Mouse (Mus musculus): ENCODE results near the gene Zbtb32. TPM values are rescaled to one million over a fixed set of nuclear protein-coding genes. Genes with fewer than 3 reads are reported as not detected.

Zbtb32 gene
- polyA plus RNA-seq, 1 experiment from 2014 or later, result 0.20 TPM

GRCm38 (mm10) chr7:30594510-30595024 is 4.1 kb downstream of the Zbtb32 start:
- Histone ChIP-seq H3K27ac (no peak overlapping the region), H3K4me1 (peaks cover 24% of the 10 kb centered on the region), H3K9me3 (no peaks in the 10 kb centered on the region), H3K27me3 (ENCODE audit: poor library complexity, severe bottlenecking) (no peaks in the 10 kb centered on the region), H3K4me3 (no peak overlapping the region), H3K36me3 (replicated peaks) (no peaks in the 10 kb centered on the region)
- DNase-seq (ENCODE audit: extremely low spot score, low spot score), result no peak
- 65% methylated on average over 4 of the region's 4 CpGs for WGBS

- Histone ChIP-seq H3K27me3 (ENCODE audit: poor library complexity, severe bottlenecking) (no peaks in the 10 kb centered on the region), H3K27ac (no peak overlapping the region), H3K4me3 (no peak overlapping the region), H3K4me1 (peaks cover 26% of the 10 kb centered on the region), H3K9me3 (no peaks in the 10 kb centered on the region), H3K36me3 (replicated peaks) (no peaks in the 10 kb centered on the region)
- no peak for DNase-seq (ENCODE audit: extremely low spot score, low spot score)
- WGBS, result 87% methylated on average over 10 of the region's 10 CpGs
Observed at GRCm38 (mm10) chr7:30593579-30594509, 4.9 kb downstream of the Zbtb32 start.

GRCm38 (mm10) chr7:30592772-30593423 is 5.8 kb downstream of the Zbtb32 start:
- DNase-seq (ENCODE audit: extremely low spot score, low spot score), result no peak
- Histone ChIP-seq H3K9me3 (no peaks in the 10 kb centered on the region), H3K27ac (no peak overlapping the region), H3K4me3 (no peak overlapping the region), H3K4me1 (peaks cover 26% of the 10 kb centered on the region), H3K36me3 (replicated peaks) (no peaks in the 10 kb centered on the region), H3K27me3 (ENCODE audit: poor library complexity, severe bottlenecking) (no peaks in the 10 kb centered on the region)
- 65% methylated on average over 5 of the region's 5 CpGs for WGBS

- DNase-seq (ENCODE audit: extremely low spot score, low spot score), result no peak
- Histone ChIP-seq H3K27me3 (ENCODE audit: poor library complexity, severe bottlenecking) (no peaks in the 10 kb centered on the region), H3K4me1 (peaks cover 38% of the 10 kb centered on the region), H3K36me3 (replicated peaks) (peaks cover 4% of the 10 kb centered on the region), H3K27ac (peak overlapping the region; percentile 9; the same call in 1 of the 2 replicates), H3K4me3 (no peak overlapping the region), H3K9me3 (no peaks in the 10 kb centered on the region)
- WGBS, result 37% methylated on average over 4 of the region's 4 CpGs
Observed at GRCm38 (mm10) chr7:30591605-30591951, 7.1 kb downstream of the Zbtb32 start.

GRCm38 (mm10) chr7:30590927-30591604 is 7.6 kb downstream of the Zbtb32 start:
- WGBS, result 80% methylated on average over 9 of the region's 9 CpGs
- Histone ChIP-seq H3K27me3 (ENCODE audit: poor library complexity, severe bottlenecking) (no peaks in the 10 kb centered on the region), H3K27ac (peak overlapping the region; percentile 9; the same call in 1 of the 2 replicates), H3K36me3 (replicated peaks) (peaks cover 9% of the 10 kb centered on the region), H3K4me3 (no peak overlapping the region), H3K9me3 (no peaks in the 10 kb centered on the region), H3K4me1 (peaks cover 40% of the 10 kb centered on the region)
- no peak for DNase-seq (ENCODE audit: extremely low spot score, low spot score)

GRCm38 (mm10) chr7:30589435-30590301 is 9.0 kb downstream of the Zbtb32 start:
- no peaks in the 10 kb centered on the region for H3K27me3 ChIP-seq (ENCODE audit: poor library complexity, severe bottlenecking)
- H3K4me1 ChIP-seq, result peaks cover 40% of the 10 kb centered on the region
- H3K27ac ChIP-seq, result peak overlapping the region; percentile 99
- peak; percentile 87 for DNase-seq (ENCODE audit: extremely low spot score, low spot score)
- 31% methylated on average over 40 of the region's 40 CpGs for WGBS
- no peaks in the 10 kb centered on the region for H3K9me3 ChIP-seq
- H3K4me3 ChIP-seq, result peak overlapping the region; percentile 98
- peaks cover 23% of the 10 kb centered on the region for H3K36me3 ChIP-seq (replicated peaks)

- Histone ChIP-seq H3K9me3 (no peaks in the 10 kb centered on the region), H3K4me3 (peak within 1 kb of the TSS; percentile 98), H3K27ac (peak within 1 kb of the TSS; percentile 99), H3K4me1 (peaks cover 40% of the 10 kb centered on the region), H3K27me3 (ENCODE audit: poor library complexity, severe bottlenecking) (no peaks in the 10 kb centered on the region), H3K36me3 (replicated peaks) (peaks cover 31% of the 10 kb centered on the region)
- WGBS, result under 1% methylated on average over 63 of the region's 68 CpGs
- DNase-seq (ENCODE audit: extremely low spot score, low spot score), result peak; percentile 97
Observed at GRCm38 (mm10) chr7:30588676-30589434, 9.9 kb downstream of the Zbtb32 start, which contains the start of gene Kmt2b. Kmt2b (minus strand) TSS chr7:30588726.

- Histone ChIP-seq H3K27me3 (ENCODE audit: poor library complexity, severe bottlenecking) (no peaks in the 10 kb centered on the region), H3K9me3 (no peaks in the 10 kb centered on the region), H3K4me3 (peak overlapping the region; percentile 98), H3K4me1 (peaks cover 40% of the 10 kb centered on the region), H3K36me3 (replicated peaks) (peaks cover 39% of the 10 kb centered on the region), H3K27ac (peak overlapping the region; percentile 99)
- WGBS, result 1% methylated on average over 59 of the region's 67 CpGs
- DNase-seq (ENCODE audit: extremely low spot score, low spot score), result peak; percentile 49
Observed at GRCm38 (mm10) chr7:30587842-30588667, 10.7 kb downstream of the Zbtb32 start.

GRCm38 (mm10) chr7:30586455-30587020 is 12.2 kb downstream of the Zbtb32 start:
- H3K27me3 ChIP-seq (ENCODE audit: poor library complexity, severe bottlenecking), result no peaks in the 10 kb centered on the region
- 90% methylated on average over 28 of the region's 28 CpGs for WGBS
- DNase-seq (ENCODE audit: extremely low spot score, low spot score), result no peak
- H3K4me1 ChIP-seq, result peaks cover 32% of the 10 kb centered on the region
- no peaks in the 10 kb centered on the region for H3K9me3 ChIP-seq
- H3K27ac ChIP-seq, result 0 out of 2 replicates have a peak overlapping the region, but pooled peaks have one; percentile 21
- peak overlapping the region; percentile 98 for H3K4me3 ChIP-seq
- H3K36me3 ChIP-seq (replicated peaks), result peaks cover 54% of the 10 kb centered on the region

- peaks cover 24% of the 10 kb centered on the region for H3K4me1 ChIP-seq
- peak overlapping the region; percentile 7; the same call in 1 of the 2 replicates for H3K4me3 ChIP-seq
- H3K27ac ChIP-seq, result no peak overlapping the region
- H3K27me3 ChIP-seq (ENCODE audit: poor library complexity, severe bottlenecking), result no peaks in the 10 kb centered on the region
- no peak for DNase-seq (ENCODE audit: extremely low spot score, low spot score)
- no peaks in the 10 kb centered on the region for H3K9me3 ChIP-seq
- H3K36me3 ChIP-seq (replicated peaks), result peaks cover 68% of the 10 kb centered on the region
- 92% methylated on average over 7 of the region's 7 CpGs for WGBS
Observed at GRCm38 (mm10) chr7:30585170-30585569, 13.5 kb downstream of the Zbtb32 start.
